Mouse (Mus musculus): ENCODE measurements around the gene 1110012L19Rik.
"Not testable (repeated sequence)": the region's sequence is repeated elsewhere in the genome, so short reads cannot be mapped to it uniquely, and the experiment has no call there.

Gene 1110012L19Rik

DNA sequence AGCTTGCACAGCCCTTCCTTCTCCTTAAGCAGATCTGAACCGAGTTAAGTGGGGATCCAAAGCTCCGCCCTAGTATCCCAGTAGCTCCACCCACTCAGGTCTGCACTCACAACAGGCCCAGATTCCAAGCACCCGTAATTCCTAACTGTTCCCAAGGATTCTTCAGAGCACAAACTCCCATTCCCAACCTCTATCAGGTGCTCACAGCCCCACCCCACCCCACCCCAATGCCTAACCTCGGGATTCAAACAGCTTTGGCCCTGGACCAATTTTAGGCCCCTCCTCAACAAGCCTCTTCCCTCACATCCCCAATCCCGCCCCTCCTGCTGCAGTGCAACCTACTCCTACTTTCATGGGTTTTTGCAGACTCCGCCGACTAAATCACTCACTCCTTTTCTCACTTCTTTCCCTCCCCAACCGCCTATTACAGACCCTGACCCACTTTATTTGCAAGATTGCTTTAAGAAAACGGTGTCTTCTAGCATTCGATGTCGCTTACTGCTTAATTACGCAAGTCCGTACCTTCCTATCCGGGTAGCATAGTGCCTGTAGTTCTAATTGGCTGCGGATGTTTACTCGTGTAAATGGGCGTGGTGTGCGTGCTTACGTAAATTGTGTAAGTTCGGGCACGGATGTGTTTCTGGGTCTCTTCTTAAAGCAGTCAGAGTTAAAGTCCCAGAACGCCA lies at the start of gene 1110012L19Rik:
1110012L19Rik (plus strand) TSS at position 602 of the 686 bp plus-strand sequence.
- DNase-seq (ENCODE audit: low spot score in 2 of 2) = peak; percentile 39 to 51

DNA sequence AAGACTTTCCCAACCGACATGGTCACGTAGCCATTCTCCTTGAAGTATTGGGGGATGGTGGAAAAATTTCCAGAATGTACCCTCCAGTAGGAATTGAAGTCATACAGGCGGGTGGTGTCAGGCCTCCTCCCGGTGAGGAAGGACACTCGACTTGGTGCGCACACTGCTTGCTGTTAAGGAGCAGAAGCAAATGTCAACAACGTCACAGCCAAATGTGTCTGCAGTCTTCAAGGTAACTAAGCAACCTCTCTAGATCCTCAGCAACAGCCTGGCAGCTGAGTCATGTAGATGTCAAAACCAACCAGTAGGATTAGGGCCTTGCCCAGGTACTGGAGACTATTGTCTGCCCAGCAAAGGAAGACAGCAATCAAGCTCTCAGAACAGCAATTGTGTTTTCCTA lies 22.7 kb upstream of the 1110012L19Rik start:
- no peak for DNase-seq (ENCODE audit: low spot score in 2 of 2)

DNA sequence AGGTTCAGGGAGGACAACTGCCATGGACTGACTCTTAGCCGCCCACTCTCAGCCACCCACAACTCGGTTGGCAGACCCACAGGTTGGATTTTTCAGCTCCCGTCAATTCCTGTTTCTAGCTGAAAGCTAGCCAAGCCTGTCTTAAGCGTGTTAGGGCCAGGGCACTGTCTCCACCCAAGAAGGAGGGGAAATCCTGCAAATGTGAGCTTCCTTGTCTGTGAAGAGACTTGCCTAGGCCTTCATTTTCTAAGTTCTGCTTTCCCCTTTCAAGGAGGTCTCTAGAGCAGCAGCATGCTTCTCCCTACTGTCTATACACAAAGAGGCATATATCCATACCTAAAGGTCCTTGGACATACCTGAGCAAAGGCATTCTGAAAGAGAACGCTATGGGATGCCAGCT lies 22.2 kb upstream of the 1110012L19Rik start:
- DNase-seq (ENCODE audit: low spot score in 2 of 2) = no peak

DNA sequence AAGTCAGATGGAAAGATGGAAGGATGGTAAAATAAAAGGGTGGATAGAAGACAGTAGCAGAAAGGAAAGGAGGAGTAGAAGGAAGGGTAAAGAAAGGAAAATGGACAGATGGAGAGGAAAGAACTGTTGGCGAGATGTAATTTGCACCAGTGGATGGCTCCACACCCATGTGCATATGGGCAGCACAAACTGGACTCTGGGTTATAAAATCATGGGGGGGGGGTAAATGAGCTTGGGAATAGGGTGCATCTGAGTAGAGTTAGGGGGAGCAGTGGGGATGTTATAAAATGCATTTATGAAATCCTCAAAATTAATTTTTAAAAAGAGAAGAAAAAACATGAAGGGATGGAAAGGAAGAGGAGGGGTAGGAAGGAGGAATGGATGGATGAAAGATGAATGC lies 21.5 kb upstream of the 1110012L19Rik start:
- DNase-seq (ENCODE audit: low spot score in 2 of 2) = no peak

DNA sequence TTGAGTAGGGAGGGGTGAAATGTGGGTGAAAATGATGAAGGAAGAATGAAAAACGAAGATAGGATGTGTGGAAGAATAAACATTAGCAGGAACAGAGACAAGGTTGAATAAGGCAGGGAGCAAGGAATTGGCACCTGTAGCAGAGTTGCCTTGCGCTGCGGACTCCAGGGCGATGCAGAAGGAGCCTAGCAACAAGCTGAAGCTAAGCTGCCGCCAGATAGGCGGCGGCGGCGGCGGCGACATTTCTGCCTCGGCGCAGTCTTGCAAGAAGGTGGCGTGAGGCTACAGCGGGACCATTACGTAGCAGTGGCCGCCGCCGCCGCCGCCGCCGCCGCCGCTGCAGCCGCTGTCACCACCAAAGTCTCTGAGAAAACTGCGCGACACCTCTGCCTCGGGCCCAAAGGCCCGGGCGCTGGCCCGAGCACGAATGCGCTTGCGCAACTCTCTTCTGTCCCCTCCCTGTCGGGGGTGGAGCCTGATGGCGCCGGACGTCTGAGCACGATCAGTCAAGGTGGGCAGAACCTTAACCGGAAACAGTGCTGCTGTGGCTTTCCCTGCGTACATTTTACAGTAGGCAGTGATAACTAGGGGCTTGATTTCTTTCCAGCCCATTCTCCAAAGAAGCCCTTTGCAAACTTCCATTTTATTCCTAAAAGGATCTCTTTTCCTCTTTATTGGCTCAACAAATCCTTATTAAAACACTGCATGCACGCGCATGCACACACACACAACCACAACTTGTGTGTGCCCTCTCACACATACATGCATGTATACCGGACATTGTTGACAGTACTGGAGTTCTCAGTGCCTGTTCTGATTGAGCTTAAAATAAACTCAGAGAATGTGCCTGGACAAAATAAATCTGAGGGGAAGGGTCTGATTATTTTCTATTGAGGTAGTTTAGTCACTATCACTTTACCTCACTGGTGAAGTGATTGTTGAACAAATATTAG lies 20.7 kb upstream of the 1110012L19Rik start, which contains the start of gene Ids:
Ids (minus strand) TSS at position 424 of the 953 bp plus-strand sequence.
- peak; percentile 75 to 77 for DNase-seq (ENCODE audit: low spot score in 2 of 2)

DNA sequence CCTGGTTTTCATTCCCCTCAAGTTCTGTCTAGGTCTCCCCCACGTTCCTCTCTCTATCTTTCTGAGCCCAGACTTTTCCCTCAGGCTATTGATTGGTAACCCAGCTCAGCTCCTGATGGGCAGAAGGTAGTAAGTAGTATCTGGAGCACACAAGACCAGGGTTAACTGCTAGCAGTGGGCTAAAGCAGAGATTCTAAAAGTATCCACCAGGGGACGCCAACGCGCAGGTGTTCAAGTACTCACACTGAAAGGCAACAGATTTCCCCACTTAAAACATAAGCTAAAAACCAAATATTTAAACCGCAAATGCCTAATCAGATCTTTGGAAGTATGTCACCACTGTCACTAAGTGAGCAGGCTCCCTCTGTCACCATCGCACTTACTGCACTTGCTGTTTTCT lies 15.9 kb upstream of the 1110012L19Rik start:
- DNase-seq (ENCODE audit: low spot score in 2 of 2) = not testable (repeated sequence)

DNA sequence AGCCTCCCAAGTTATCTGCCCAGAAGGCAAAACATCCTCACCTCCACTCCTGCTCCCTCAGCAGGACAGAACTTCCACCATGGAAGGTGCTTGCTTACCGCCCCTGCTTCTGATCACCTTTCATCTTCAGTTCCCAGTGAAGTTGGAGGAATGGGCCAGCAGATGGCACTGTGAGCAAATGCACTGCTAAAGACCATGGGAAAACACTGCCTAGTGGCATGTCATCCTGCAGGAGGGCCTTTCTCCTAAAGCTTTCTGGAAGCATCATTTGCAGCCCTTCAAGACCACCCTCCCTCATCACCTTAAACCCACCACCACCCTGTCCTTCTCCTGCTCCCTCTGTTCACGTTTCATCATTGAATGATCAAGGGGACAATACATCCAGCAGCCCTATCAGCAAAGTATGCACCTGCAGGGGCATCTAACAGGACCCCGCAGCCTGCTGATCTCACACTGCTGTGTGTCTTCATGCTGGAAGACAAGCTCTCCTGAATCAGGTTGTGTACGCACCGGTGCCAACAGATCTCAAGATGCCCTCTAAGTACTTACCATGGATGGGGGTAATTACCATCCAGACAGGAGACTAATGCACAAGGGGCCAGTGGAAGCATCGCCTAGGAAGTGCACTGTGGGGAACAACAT lies 11.1 kb upstream of the 1110012L19Rik start:
- DNase-seq (ENCODE audit: low spot score in 2 of 2) = not testable (repeated sequence)

DNA sequence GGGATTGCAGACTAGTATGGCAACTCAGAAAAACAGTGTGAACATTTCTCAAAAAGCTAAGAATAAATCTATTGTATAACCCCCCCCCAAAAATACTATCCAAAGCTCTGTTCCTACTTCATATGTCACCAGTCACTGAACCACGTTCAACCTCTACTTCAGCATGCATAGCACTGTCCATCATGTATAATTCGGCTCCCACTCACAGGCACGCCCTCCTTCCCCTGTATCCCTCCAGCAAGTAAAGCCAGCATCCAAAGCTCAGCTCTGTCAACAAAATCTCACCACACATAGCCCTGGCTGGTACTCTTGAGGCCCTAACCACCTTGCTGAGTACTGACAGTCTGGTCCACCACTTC lies 781 bp upstream of the 1110012L19Rik start:
- no peak for DNase-seq (ENCODE audit: low spot score in 2 of 2)

DNA sequence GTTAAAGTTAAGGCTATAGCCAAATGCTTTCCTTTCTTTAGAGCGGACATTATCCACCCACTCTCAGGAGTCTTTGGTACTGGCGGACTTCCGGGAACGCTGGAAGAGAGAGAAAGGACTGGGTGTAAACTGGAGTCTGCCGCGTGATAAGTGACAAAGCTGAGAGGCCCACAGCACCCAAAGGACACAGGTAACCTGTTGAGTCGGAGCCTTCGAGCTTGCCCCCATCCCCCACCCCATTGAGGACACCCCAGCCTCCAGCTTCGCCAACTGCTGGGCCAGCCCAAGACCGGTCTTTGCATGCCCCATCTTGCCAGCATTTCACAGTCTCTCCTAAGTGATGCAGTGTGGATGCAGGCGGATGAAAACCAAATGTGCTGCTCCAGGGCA lies 280 bp downstream of the 1110012L19Rik start:
- DNase-seq (ENCODE audit: low spot score in 2 of 2) = peak in 1 of 2 experiments; percentile 24

DNA sequence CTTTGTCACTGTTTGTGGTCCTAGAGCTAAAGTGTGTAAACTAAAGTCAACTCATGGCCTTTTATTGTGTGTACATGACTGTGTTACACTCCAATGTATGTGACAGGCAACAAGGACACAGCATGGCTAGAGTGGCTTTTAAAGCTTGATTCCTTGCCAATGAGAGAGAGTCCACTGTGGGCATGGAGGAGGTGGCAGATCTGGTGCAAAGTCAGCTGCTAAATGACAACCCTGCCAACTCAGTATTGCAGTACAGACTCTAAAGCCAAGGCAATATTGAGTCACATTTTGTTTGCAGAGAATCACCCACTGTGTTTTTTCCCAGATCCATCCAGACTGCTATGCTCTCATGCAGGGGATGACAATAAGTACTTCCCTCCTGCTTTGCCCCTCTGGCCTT lies 7.0 kb downstream of the 1110012L19Rik start:
- not testable (repeated sequence) for DNase-seq (ENCODE audit: low spot score in 2 of 2)

DNA sequence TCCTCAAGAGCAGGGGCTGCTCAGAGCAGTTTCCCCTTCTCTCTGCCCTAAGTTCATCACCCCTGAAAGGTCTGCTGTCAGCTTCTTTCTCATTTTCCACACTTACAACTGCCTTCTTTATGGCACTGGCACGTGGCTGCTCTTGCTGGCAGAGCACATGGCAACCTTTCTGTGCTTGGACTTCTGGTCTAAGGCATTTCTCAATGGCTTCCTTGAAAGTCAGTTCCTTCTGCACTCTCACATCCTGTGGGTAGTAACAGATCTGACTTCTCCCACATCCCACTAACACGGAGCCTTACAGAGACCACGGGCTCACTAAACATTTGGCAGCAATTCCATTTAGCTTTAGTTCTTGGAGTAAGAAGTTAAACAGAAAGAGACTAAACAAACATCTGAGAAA lies 39.8 kb downstream of the 1110012L19Rik start:
- DNase-seq (ENCODE audit: low spot score in 2 of 2) = not testable (repeated sequence)

All from thymus, postnatal 10 days (tissue).